Mouse (Mus musculus): Measurements from ENCODE around the gene Gm10031. TPM values are rescaled to one million over a fixed set of nuclear protein-coding genes. Genes with fewer than 3 reads are reported as not detected.
"Not testable (repeated sequence)": the region's sequence is repeated elsewhere in the genome, so short reads cannot be mapped to it uniquely, and the experiment has no call there.

Gm10031 gene
- polyA plus RNA-seq, 1 experiment from 2014 or later, result 0.14 TPM

DNA sequence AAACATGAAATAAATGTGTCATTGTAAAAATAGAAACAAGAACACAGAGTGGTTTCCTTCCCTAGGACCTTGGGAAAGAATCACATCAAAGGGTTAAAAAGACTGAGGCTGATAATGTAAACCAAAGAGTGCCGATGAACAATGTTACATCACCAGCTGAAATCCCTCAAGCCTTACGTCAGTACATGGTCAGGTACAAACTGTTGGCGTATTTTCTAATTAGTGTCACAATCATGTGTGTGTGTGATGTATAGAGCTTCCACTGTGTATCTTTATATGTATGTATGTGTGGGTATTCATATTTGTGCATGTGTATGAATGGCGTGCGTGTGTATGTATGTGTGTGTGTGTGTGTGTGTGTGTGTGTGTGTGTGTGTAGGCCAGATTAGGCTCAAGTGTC is 26.9 kb upstream of the Gm10031 start:
- WGBS, result 66% methylated on average over 5 of the region's 5 CpGs
- DNase-seq (ENCODE audit: low spot score) (no peak), ATAC-seq (replicated peaks; ENCODE audit: low FRiP score) (no peak)
- Histone ChIP-seq H3K27ac (ENCODE audit: low read depth, low read length) (no peak overlapping the region), H3K4me2 (no peak overlapping the region), H3K4me1 (replicated peaks; ENCODE audit: control insufficient read depth, insufficient read depth, low read length) (no peaks in the 10 kb centered on the region), H3K36me3 (ENCODE audit: control insufficient read depth, insufficient read depth, low read length) (no peaks in the 10 kb centered on the region), H3K9ac (ENCODE audit: low read depth, low read length) (no peak overlapping the region), H3K4me3 (ENCODE audit: low read depth, low read length) (no peak overlapping the region), H3K9me3 (ENCODE audit: control insufficient read depth, low read length) (no peaks in the 10 kb centered on the region), H3K27me3 (replicated peaks; ENCODE audit: control insufficient read depth, insufficient read depth, low read length) (no peaks in the 10 kb centered on the region)

- Histone ChIP-seq H3K27ac (ENCODE audit: low read depth, low read length) (no peak overlapping the region), H3K4me2 (no peak overlapping the region), H3K27me3 (replicated peaks; ENCODE audit: control insufficient read depth, insufficient read depth, low read length) (no peaks in the 10 kb centered on the region), H3K36me3 (ENCODE audit: control insufficient read depth, insufficient read depth, low read length) (no peaks in the 10 kb centered on the region), H3K4me1 (replicated peaks; ENCODE audit: control insufficient read depth, insufficient read depth, low read length) (no peaks in the 10 kb centered on the region), H3K4me3 (ENCODE audit: low read depth, low read length) (no peak overlapping the region), H3K9ac (ENCODE audit: low read depth, low read length) (no peak overlapping the region), H3K9me3 (ENCODE audit: control insufficient read depth, low read length) (no peaks in the 10 kb centered on the region)
- ATAC-seq (replicated peaks; ENCODE audit: low FRiP score) (no peak), DNase-seq (ENCODE audit: low spot score) (no peak)
- 64% methylated on average over 5 of the region's 5 CpGs for WGBS
Measured at GRCm38 (mm10) chr1:156504945-156505523, 18.8 kb upstream of the Gm10031 start.

DNA sequence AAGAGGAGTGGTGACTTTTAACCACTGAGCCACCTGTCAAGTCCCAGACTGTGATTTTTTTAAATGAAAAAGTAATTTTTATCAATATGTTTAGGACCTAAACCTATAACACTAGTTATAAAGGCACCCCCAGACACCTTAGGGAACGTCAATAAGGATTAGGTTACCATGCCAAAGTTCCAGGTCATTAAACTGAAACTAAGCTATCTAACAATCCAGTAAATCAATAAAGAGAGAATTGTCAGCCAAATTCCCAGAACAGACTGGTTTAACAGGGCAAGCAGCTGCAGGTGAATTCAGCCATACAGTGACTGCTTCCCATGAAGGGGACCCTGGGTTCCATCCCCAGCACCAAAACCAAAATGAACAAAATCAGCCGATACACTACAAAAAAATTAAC is 17.9 kb upstream of the Gm10031 start:
- DNase-seq (ENCODE audit: low spot score) (no peak), ATAC-seq (replicated peaks; ENCODE audit: low FRiP score) (no peak)
- 83% methylated on average over 2 of the region's 2 CpGs for WGBS
- no peaks in the 10 kb centered on the region for H3K36me3 ChIP-seq (ENCODE audit: control insufficient read depth, insufficient read depth, low read length)
- H3K4me3 ChIP-seq (ENCODE audit: low read depth, low read length), result no peak overlapping the region
- no peaks in the 10 kb centered on the region for H3K27me3 ChIP-seq (replicated peaks; ENCODE audit: control insufficient read depth, insufficient read depth, low read length)
- H3K9me3 ChIP-seq (ENCODE audit: control insufficient read depth, low read length), result no peaks in the 10 kb centered on the region
- H3K4me1 ChIP-seq (replicated peaks; ENCODE audit: control insufficient read depth, insufficient read depth, low read length), result no peaks in the 10 kb centered on the region
- no peak overlapping the region for H3K27ac ChIP-seq (ENCODE audit: low read depth, low read length)
- H3K9ac ChIP-seq (ENCODE audit: low read depth, low read length), result no peak overlapping the region
- H3K4me2 ChIP-seq, result no peak overlapping the region

DNA sequence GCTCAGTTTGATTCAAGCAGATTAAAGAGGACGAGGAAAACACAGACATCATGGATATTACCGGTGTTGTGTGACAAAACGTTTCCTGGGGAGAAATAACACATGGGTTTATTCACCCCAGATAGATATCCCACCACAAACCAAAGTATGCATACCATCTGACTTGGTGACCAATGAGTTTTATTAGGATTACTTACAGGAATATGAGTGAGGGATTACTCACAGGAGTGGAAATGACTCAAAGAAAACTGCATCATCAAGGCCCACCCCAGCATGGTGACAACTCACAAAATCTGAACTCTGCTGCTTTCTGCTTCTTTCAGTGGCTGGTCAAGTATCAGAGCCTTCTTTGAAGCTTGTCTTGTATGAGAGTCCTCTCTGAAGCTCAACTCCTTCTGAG is 16.1 kb upstream of the Gm10031 start:
- Histone ChIP-seq H3K27ac (ENCODE audit: low read depth, low read length) (no peak overlapping the region), H3K4me2 (no peak overlapping the region), H3K4me1 (replicated peaks; ENCODE audit: control insufficient read depth, insufficient read depth, low read length) (no peaks in the 10 kb centered on the region), H3K36me3 (ENCODE audit: control insufficient read depth, insufficient read depth, low read length) (no peaks in the 10 kb centered on the region), H3K9ac (ENCODE audit: low read depth, low read length) (no peak overlapping the region), H3K27me3 (replicated peaks; ENCODE audit: control insufficient read depth, insufficient read depth, low read length) (no peaks in the 10 kb centered on the region), H3K4me3 (ENCODE audit: low read depth, low read length) (no peak overlapping the region), H3K9me3 (ENCODE audit: control insufficient read depth, low read length) (no peaks in the 10 kb centered on the region)
- DNase-seq (ENCODE audit: low spot score) (no peak), ATAC-seq (replicated peaks; ENCODE audit: low FRiP score) (no peak)
- WGBS, result 76% methylated on average over 3 of the region's 3 CpGs

DNA sequence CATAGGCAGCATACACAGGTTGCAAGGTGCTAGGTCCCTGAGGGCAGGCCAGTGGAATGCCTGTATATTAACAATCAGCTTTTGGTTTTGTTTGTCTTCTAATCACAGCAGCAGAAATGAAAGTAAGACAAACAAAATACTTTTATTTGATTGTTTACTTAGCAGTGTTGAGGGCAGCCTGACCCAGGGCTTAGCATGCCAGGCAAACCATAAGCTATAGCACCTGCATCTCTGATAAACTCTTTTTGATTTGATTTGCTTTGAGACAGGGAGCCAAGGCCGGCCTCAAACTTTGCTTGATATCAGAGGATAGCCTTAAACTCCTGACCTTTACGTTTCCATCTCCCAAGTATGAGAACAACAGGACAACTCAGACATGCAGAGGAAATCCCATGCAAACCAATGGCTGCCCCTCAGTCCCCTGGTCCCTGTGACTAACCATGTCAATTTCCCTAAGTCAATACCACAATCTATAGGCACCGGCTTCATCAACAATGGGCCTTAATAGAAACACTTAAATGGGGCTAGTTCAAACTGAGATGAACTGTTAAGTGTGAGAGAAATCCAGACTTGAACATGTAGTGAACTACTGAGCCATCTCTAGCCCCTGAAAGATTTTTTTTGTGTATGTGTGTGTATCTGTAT is 3.6 kb upstream of the Gm10031 start:
- no peak for ATAC-seq (replicated peaks; ENCODE audit: low FRiP score)
- H3K36me3 ChIP-seq (ENCODE audit: control insufficient read depth, insufficient read depth, low read length), result no peaks in the 10 kb centered on the region

GRCm38 (mm10) chr1:156521796-156522517 is 1.9 kb upstream of the Gm10031 start:
- no peaks in the 10 kb centered on the region for H3K4me1 ChIP-seq (replicated peaks; ENCODE audit: control insufficient read depth, insufficient read depth, low read length)
- ATAC-seq (replicated peaks; ENCODE audit: low FRiP score) (no peak), DNase-seq (ENCODE audit: low spot score) (no peak)
- H3K36me3 ChIP-seq (ENCODE audit: control insufficient read depth, insufficient read depth, low read length), result no peaks in the 10 kb centered on the region
- WGBS, result 77% methylated on average over 15 of the region's 15 CpGs
- H3K4me3 ChIP-seq (ENCODE audit: low read depth, low read length), result no peak overlapping the region
- no peaks in the 10 kb centered on the region for H3K9me3 ChIP-seq (ENCODE audit: control insufficient read depth, low read length)
- no peak overlapping the region for H3K27ac ChIP-seq (ENCODE audit: low read depth, low read length)
- H3K9ac ChIP-seq (ENCODE audit: low read depth, low read length), result no peak overlapping the region
- no peak overlapping the region for H3K4me2 ChIP-seq
- no peaks in the 10 kb centered on the region for H3K27me3 ChIP-seq (replicated peaks; ENCODE audit: control insufficient read depth, insufficient read depth, low read length)

More for the DNA sequence above, 3.6 kb upstream of the Gm10031 start:
- no peaks in the 10 kb centered on the region for H3K4me1 ChIP-seq (replicated peaks; ENCODE audit: control insufficient read depth, insufficient read depth, low read length)
- H3K9me3 ChIP-seq (ENCODE audit: control insufficient read depth, low read length), result no peaks in the 10 kb centered on the region
- H3K4me2 ChIP-seq, result no peak overlapping the region
- 65% methylated on average over 3 of the region's 3 CpGs for WGBS
- H3K27ac ChIP-seq (ENCODE audit: low read depth, low read length), result no peak overlapping the region
- no peaks in the 10 kb centered on the region for H3K27me3 ChIP-seq (replicated peaks; ENCODE audit: control insufficient read depth, insufficient read depth, low read length)
- no peak overlapping the region for H3K9ac ChIP-seq (ENCODE audit: low read depth, low read length)
- no peak overlapping the region for H3K4me3 ChIP-seq (ENCODE audit: low read depth, low read length)
- DNase-seq (ENCODE audit: low spot score), result no peak

DNA sequence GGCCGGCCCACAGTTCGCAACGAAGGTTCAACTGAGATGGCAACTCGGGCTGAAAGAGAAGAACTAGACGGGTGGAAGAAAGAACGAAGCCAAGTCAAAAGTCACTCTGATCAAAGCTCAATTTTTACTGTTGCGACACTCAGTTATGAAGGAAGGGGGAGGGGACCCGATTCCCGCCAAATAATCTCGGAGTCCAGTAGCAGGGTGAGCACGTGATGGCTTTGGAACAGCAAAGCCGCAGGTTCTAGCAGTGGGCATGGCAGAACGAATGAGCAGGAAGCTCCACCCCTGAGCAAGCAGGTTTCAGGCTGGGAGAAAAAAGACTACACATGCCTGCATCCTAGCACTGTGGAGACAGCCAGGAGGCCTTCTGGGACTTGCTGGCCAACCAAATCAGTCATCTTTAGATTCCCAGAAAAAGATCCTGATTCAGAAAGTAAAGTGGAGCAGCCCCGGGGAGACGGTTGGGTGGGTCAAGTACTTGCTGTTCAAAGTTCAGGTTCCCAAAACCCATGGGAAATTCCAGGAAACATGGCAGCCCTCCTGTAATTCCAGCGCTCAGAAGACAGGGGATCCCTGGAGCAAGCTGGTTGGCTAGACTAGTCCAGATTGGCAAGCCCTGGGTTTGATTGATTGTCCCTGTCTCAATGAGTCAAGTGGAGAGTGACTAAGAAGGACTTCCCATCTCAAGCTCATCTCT is 8.8 kb downstream of the Gm10031 start:
- not testable (repeated sequence) for DNase-seq (ENCODE audit: low spot score); H3K27me3 ChIP-seq (replicated peaks; ENCODE audit: control insufficient read depth, insufficient read depth, low read length); H3K9me3 ChIP-seq (ENCODE audit: control insufficient read depth, low read length); H3K4me1 ChIP-seq (replicated peaks; ENCODE audit: control insufficient read depth, insufficient read depth, low read length); ATAC-seq (replicated peaks; ENCODE audit: low FRiP score); H3K4me3 ChIP-seq (ENCODE audit: low read depth, low read length); H3K36me3 ChIP-seq (ENCODE audit: control insufficient read depth, insufficient read depth, low read length); H3K4me2 ChIP-seq; H3K27ac ChIP-seq (ENCODE audit: low read depth, low read length); H3K9ac ChIP-seq (ENCODE audit: low read depth, low read length)
- 80% methylated on average over 16 of the region's 16 CpGs for WGBS

- no peaks in the 10 kb centered on the region for H3K4me1 ChIP-seq (replicated peaks; ENCODE audit: control insufficient read depth, insufficient read depth, low read length)
- H3K27ac ChIP-seq (ENCODE audit: low read depth, low read length), result no peak overlapping the region
- H3K9ac ChIP-seq (ENCODE audit: low read depth, low read length), result no peak overlapping the region
- ATAC-seq (replicated peaks; ENCODE audit: low FRiP score), result no peak
- H3K36me3 ChIP-seq (ENCODE audit: control insufficient read depth, insufficient read depth, low read length), result no peaks in the 10 kb centered on the region
- H3K27me3 ChIP-seq (replicated peaks; ENCODE audit: control insufficient read depth, insufficient read depth, low read length), result no peaks in the 10 kb centered on the region
- no peak overlapping the region for H3K4me2 ChIP-seq
- no peak overlapping the region for H3K4me3 ChIP-seq (ENCODE audit: low read depth, low read length)
- 71% methylated on average over 3 of the region's 3 CpGs for whole genome bisulfite sequencing
- no peaks in the 10 kb centered on the region for H3K9me3 ChIP-seq (ENCODE audit: control insufficient read depth, low read length)
- no peak for DNase-seq (ENCODE audit: low spot score)
Measured at GRCm38 (mm10) chr1:156533483-156533882, 9.7 kb downstream of the Gm10031 start.
